Mouse (Mus musculus) testis, adult 2 months (tissue): ENCODE measurements around the gene Dock9. TPM values are rescaled to one million over a fixed set of nuclear protein-coding genes. Genes with fewer than 3 reads are reported as not detected.

Source experiments
- H3K27ac ChIP-seq: fragments of 200-500 bp; 2 replicates; pipeline ENCODE4 v1.5.1; 2012; ENCODE audit warnings: low read depth, low read length; ENCODE audit not compliant: control insufficient read depth, insufficient read depth
- H3K27me3 ChIP-seq: fragments of 200-500 bp; 2 replicates; pipeline ENCODE4 v1.6.1; 2012; ENCODE audit warnings: mild to moderate bottlenecking, low read length, moderate library complexity; ENCODE audit not compliant: control insufficient read depth, insufficient read depth
- H3K36me3 ChIP-seq: fragments of 200-500 bp; 2 replicates; pipeline ENCODE4 v1.6.1; 2012; ENCODE audit warnings: mild to moderate bottlenecking, low read length; ENCODE audit not compliant: control insufficient read depth, insufficient read depth
- H3K4me1 ChIP-seq: fragments of 200-500 bp; 2 replicates; pipeline ENCODE4 v1.6.1; 2012; ENCODE audit warnings: low read length; ENCODE audit not compliant: control insufficient read depth, insufficient read depth
- H3K4me3 ChIP-seq: fragments of 200-500 bp; 2 replicates; pipeline ENCODE4 v1.5.1; 2012; ENCODE audit warnings: low read depth, mild to moderate bottlenecking, low read length, moderate library complexity, mixed read lengths; ENCODE audit not compliant: control insufficient read depth
- CTCF ChIP-seq: fragments of 200-500 bp; IDR thresholded peaks from 2 replicates; pipeline ENCODE4 v1.5.1; 2012; ENCODE audit warnings: low read depth, mild to moderate bottlenecking, inconsistent platforms, low read length, moderate library complexity; ENCODE audit not compliant: control insufficient read depth, insufficient read depth, insufficient replicate concordance
- POLR2A ChIP-seq: fragments of 200-500 bp; IDR thresholded peaks from 2 replicates; pipeline ENCODE4 v1.6.1; 2012; ENCODE audit warnings: low read depth, mild to moderate bottlenecking, inconsistent platforms, low read length, moderate library complexity; ENCODE audit not compliant: control insufficient read depth
- polyA plus RNA-seq: library from polyadenylated mRNA; depleted of rRNA; stranded (reverse); fragments of >200 nt; gene quantifications from 2 replicates; pipeline ENCODE4 v1.2.3, GENCODE M21; 2012

Dock9 gene
- polyA plus RNA-seq, 1 experiment = 4.6 TPM

- no peaks in the 10 kb centered on the region for H3K4me1 ChIP-seq
- no peak overlapping the region for H3K27ac ChIP-seq
- no peak overlapping the region for H3K4me3 ChIP-seq
Measured at GRCm38 (mm10) chr14:121658537-121658936, 139.1 kb downstream of the Dock9 start.

GRCm38 (mm10) chr14:121657633-121658032 lies 140.0 kb downstream of the Dock9 start:
- Histone ChIP-seq H3K4me1 (no peaks in the 10 kb centered on the region), H3K36me3 (no peaks in the 10 kb centered on the region), H3K27ac (no peak overlapping the region), H3K4me3 (no peak overlapping the region), H3K27me3 (no peaks in the 10 kb centered on the region)
- TF ChIP-seq POLR2A = no peak
- no peak for TF ChIP-seq CTCF

More at GRCm38 (mm10) chr14:121658537-121658936, 139.1 kb downstream of the Dock9 start:
- Histone ChIP-seq H3K36me3 (no peaks in the 10 kb centered on the region), H3K27me3 (no peaks in the 10 kb centered on the region)
- TF ChIP-seq POLR2A = no peak
- TF ChIP-seq CTCF = no peak

- Histone ChIP-seq H3K4me3 (no peak overlapping the region), H3K27me3 (no peaks in the 10 kb centered on the region), H3K27ac (no peak overlapping the region), H3K36me3 (no peaks in the 10 kb centered on the region), H3K4me1 (no peaks in the 10 kb centered on the region)
- TF ChIP-seq CTCF (no peak), POLR2A (no peak)
Measured at GRCm38 (mm10) chr14:121656912-121657311, 140.7 kb downstream of the Dock9 start.

GRCm38 (mm10) chr14:121654977-121655376 lies 142.7 kb downstream of the Dock9 start:
- TF ChIP-seq CTCF = no peak
- TF ChIP-seq POLR2A = no peak
- H3K36me3 ChIP-seq = no peaks in the 10 kb centered on the region
- no peak overlapping the region for H3K4me3 ChIP-seq
- no peaks in the 10 kb centered on the region for H3K27me3 ChIP-seq
- H3K4me1 ChIP-seq = no peaks in the 10 kb centered on the region
- H3K27ac ChIP-seq = no peak overlapping the region

- Histone ChIP-seq H3K4me3 (no peak overlapping the region), H3K27ac (no peak overlapping the region), H3K4me1 (no peaks in the 10 kb centered on the region), H3K27me3 (no peaks in the 10 kb centered on the region), H3K36me3 (no peaks in the 10 kb centered on the region)
- TF ChIP-seq POLR2A = no peak
- TF ChIP-seq CTCF = no peak
Measured at GRCm38 (mm10) chr14:121654416-121654967, 143.1 kb downstream of the Dock9 start.

GRCm38 (mm10) chr14:121653717-121654116 lies 143.9 kb downstream of the Dock9 start:
- Histone ChIP-seq H3K4me3 (no peak overlapping the region), H3K27ac (no peak overlapping the region), H3K36me3 (no peaks in the 10 kb centered on the region), H3K4me1 (no peaks in the 10 kb centered on the region; the same call in 1 of the 2 replicates), H3K27me3 (no peaks in the 10 kb centered on the region)
- no peak for TF ChIP-seq POLR2A
- TF ChIP-seq CTCF = no peak

- TF ChIP-seq POLR2A (no peak), CTCF (no peak)
- Histone ChIP-seq H3K4me1 (no peaks in the 10 kb centered on the region; the same call in 1 of the 2 replicates), H3K4me3 (no peak overlapping the region), H3K27ac (no peak overlapping the region), H3K27me3 (no peaks in the 10 kb centered on the region), H3K36me3 (no peaks in the 10 kb centered on the region)
Measured at GRCm38 (mm10) chr14:121653241-121653640, 144.4 kb downstream of the Dock9 start.

GRCm38 (mm10) chr14:121648581-121649060 lies 149.0 kb downstream of the Dock9 start:
- H3K4me1 ChIP-seq = no peaks in the 10 kb centered on the region; the same call in 1 of the 2 replicates
- TF ChIP-seq POLR2A = no peak
- TF ChIP-seq CTCF = no peak
- H3K27ac ChIP-seq = no peak overlapping the region; the same call in 1 of the 2 replicates
- H3K4me3 ChIP-seq = no peak overlapping the region
- no peaks in the 10 kb centered on the region for H3K36me3 ChIP-seq
- H3K27me3 ChIP-seq = no peaks in the 10 kb centered on the region
